Mouse (Mus musculus) brain, embryonic 14.5 days (tissue): ENCODE measurements at regions not wholly inside any gene's neighbourhood (a gene's known extent, or its start where the extent isn't known, plus 50 kb on each side); places are given as distances from the start of the nearest gene placed in this dataset.

Experiments
- CTCF ChIP-seq: fragments of 200-500 bp; IDR thresholded peaks from 2 replicates; pipeline ENCODE4 v1.5.1; 2012; ENCODE audit warnings: inconsistent platforms, mild to moderate bottlenecking, moderate library complexity, borderline replicate concordance; ENCODE audit not compliant: insufficient read depth, insufficient read length; ENCODE audit errors: extremely low read depth
- POLR2A ChIP-seq: fragments of 200-500 bp; IDR thresholded peaks from 2 replicates; pipeline ENCODE4 v1.6.1; 2012; ENCODE audit warnings: mild to moderate bottlenecking, inconsistent platforms, borderline replicate concordance; ENCODE audit not compliant: poor library complexity, insufficient read depth, insufficient read length, severe bottlenecking; ENCODE audit errors: extremely low read depth

DNA sequence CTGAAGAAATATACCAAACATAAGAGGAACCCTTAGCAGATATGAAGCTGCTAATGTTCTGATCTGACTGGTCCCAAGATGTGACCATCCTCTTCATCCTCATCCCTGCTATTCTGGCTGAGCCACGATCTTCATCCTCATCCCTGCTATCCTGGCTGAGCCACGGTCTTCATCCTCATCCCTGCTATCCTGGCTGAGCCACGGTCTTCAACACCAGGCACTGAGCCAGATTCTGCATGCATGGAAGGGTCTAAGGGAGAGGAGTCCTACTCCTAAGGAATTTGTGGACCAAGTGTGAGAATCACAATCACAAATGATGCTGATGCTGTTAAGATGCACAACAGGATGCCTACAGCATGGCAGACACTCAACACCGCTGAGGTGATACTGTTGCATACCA lies 331.9 kb upstream of the Rsrc1 start:
- no peak for TF ChIP-seq CTCF
- TF ChIP-seq POLR2A = no peak
